Mouse (Mus musculus) CH12.LX (cell line): ENCODE data around the gene Proser2.

Source experiments
- CTCF ChIP-seq, 2 experiments: IDR thresholded peaks in 1 of 2; conservative IDR thresholded peaks in 1 of 2; 2 replicates each; pipeline ENCODE4 v1.5.1; 2011 to 2012; ENCODE audit warnings: low read depth in 2 of 2, low read length in 2 of 2, improper control_type of control experiment in 1 of 2, inconsistent platforms in 1 of 2, mild to moderate bottlenecking in 1 of 2, moderate library complexity in 1 of 2
- IRF4 ChIP-seq: IDR thresholded peaks from 2 replicates; pipeline ENCODE4 v1.6.1; 2014; ENCODE audit warnings: low read depth, mild to moderate bottlenecking, inconsistent platforms, low read length, improper control_type of control experiment
- MAZ ChIP-seq: IDR thresholded peaks from 2 replicates; pipeline ENCODE4 v1.6.1; 2012; ENCODE audit warnings: low read depth, mild to moderate bottlenecking, inconsistent platforms, low read length, improper control_type of control experiment, moderate library complexity
- POLR2A ChIP-seq: IDR thresholded peaks from 2 replicates; pipeline ENCODE4 v1.6.1; 2011; ENCODE audit warnings: low read depth, mild to moderate bottlenecking, improper control_type of control experiment, low read length
- POLR2AphosphoS2 ChIP-seq: IDR thresholded peaks from 2 replicates; pipeline ENCODE4 v1.6.1; 2011; ENCODE audit warnings: low read depth, low read length, improper control_type of control experiment
- ZC3H11A ChIP-seq: IDR thresholded peaks from 2 replicates; pipeline ENCODE4 v1.6.1; 2012; ENCODE audit warnings: low read depth, mild to moderate bottlenecking, inconsistent platforms, low read length, improper control_type of control experiment
- ZNF384 ChIP-seq: IDR thresholded peaks from 2 replicates; pipeline ENCODE4 v1.6.1; 2012; ENCODE audit warnings: low read depth, low read length, improper control_type of control experiment, inconsistent platforms

GRCm38 (mm10) chr2:6145611-6146010, 15.6 kb upstream of the Proser2 start:
- TF ChIP-seq ZC3H11A (no peak), MAZ (no peak), CTCF (conservative IDR thresholded peaks at IDR 0.05 in 1 of 2, IDR thresholded peaks at IDR 0.05 in 1 of 2; ENCODE audit: low read depth in 2 of 2, low read length in 2 of 2) (no peak), POLR2A (no peak), IRF4 (no peak), ZNF384 (no peak), POLR2AphosphoS2 (no peak)
